Mouse (Mus musculus) bone marrow macrophage, adult 2 months (primary cell): ENCODE data around the gene Mex3d. TPM values are rescaled to one million over a fixed set of nuclear protein-coding genes. Genes with fewer than 3 reads are reported as not detected.
A peak's percentile ranks its signal among the peaks of the same experiment; 100 is the strongest.

ENCODE experiments used
- H3K27ac ChIP-seq: 2 replicates; pipeline ENCODE4 v1.5.1; 2012; ENCODE audit warnings: low read depth, low read length; ENCODE audit not compliant: insufficient read depth
- H3K4me1 ChIP-seq: 2 replicates; pipeline ENCODE4 v1.6.1; 2012; ENCODE audit warnings: low read length; ENCODE audit not compliant: control insufficient read depth, insufficient read depth
- H3K4me3 ChIP-seq: 2 replicates; pipeline ENCODE4 v1.5.1; 2012; ENCODE audit warnings: mild to moderate bottlenecking, low read length, moderate library complexity; ENCODE audit not compliant: insufficient read depth
- CTCF ChIP-seq: IDR thresholded peaks from 2 replicates; pipeline ENCODE4 v1.5.1; 2012; ENCODE audit warnings: low read depth, mild to moderate bottlenecking, low read length, moderate library complexity
- POLR2A ChIP-seq: IDR thresholded peaks from 2 replicates; pipeline ENCODE4 v1.6.1; 2012; ENCODE audit warnings: mild to moderate bottlenecking, low read depth, low read length, borderline replicate concordance
- polyA plus RNA-seq: library from polyadenylated mRNA; stranded (reverse); fragments of >200 nt; gene quantifications from 2 replicates; pipeline ENCODE4 v1.2.4, GENCODE M21; 2012; ENCODE audit not compliant: missing spikeins, insufficient read depth, insufficient read length

Mex3d gene
- polyA plus RNA-seq, 1 experiment, result 8.3 TPM

- Histone ChIP-seq H3K4me1 (peaks cover 25% of the 10 kb centered on the region), H3K27ac (no peak overlapping the region), H3K4me3 (no peak overlapping the region)
- TF ChIP-seq POLR2A, result no peak
- no peak for TF ChIP-seq CTCF
Measured at GRCm38 (mm10) chr10:80388731-80389130, 1.3 kb upstream of the Mex3d start.

- H3K4me3 ChIP-seq, result peak overlapping the region; percentile 66
- peaks cover 25% of the 10 kb centered on the region for H3K4me1 ChIP-seq
- TF ChIP-seq POLR2A, result no peak
- TF ChIP-seq CTCF, result no peak
- no peak overlapping the region for H3K27ac ChIP-seq
Measured at GRCm38 (mm10) chr10:80386735-80387471, 556 bp downstream of the Mex3d start.

- Histone ChIP-seq H3K4me1 (peaks cover 25% of the 10 kb centered on the region), H3K27ac (no peak overlapping the region), H3K4me3 (peak overlapping the region; percentile 66)
- TF ChIP-seq POLR2A (no peak), CTCF (no peak)
Measured at GRCm38 (mm10) chr10:80385811-80386734, 1.4 kb downstream of the Mex3d start.

GRCm38 (mm10) chr10:80385310-80385709, 2.1 kb downstream of the Mex3d start:
- no peak for TF ChIP-seq CTCF
- TF ChIP-seq POLR2A, result no peak
- peak overlapping the region; percentile 66; the same call in 1 of the 2 replicates for H3K4me3 ChIP-seq
- H3K27ac ChIP-seq, result no peak overlapping the region

GRCm38 (mm10) chr10:80384709-80385108, 2.8 kb downstream of the Mex3d start:
- no peak overlapping the region for H3K27ac ChIP-seq

More at GRCm38 (mm10) chr10:80385310-80385709, 2.1 kb downstream of the Mex3d start:
- peaks cover 25% of the 10 kb centered on the region for H3K4me1 ChIP-seq

GRCm38 (mm10) chr10:80384115-80384639, 3.3 kb downstream of the Mex3d start:
- Histone ChIP-seq H3K4me3 (no peak overlapping the region), H3K4me1 (peaks cover 20% of the 10 kb centered on the region), H3K27ac (no peak overlapping the region)
- TF ChIP-seq POLR2A (no peak), CTCF (no peak)

More at GRCm38 (mm10) chr10:80384709-80385108, 2.8 kb downstream of the Mex3d start:
- Histone ChIP-seq H3K4me1 (peaks cover 24% of the 10 kb centered on the region), H3K4me3 (no peak overlapping the region)
- TF ChIP-seq CTCF, result no peak
- TF ChIP-seq POLR2A, result no peak

- TF ChIP-seq CTCF (no peak), POLR2A (no peak)
- no peak overlapping the region for H3K4me3 ChIP-seq
- no peak overlapping the region for H3K27ac ChIP-seq
- H3K4me1 ChIP-seq, result peaks cover 14% of the 10 kb centered on the region
Measured at GRCm38 (mm10) chr10:80383431-80383830, 4.0 kb downstream of the Mex3d start.

- H3K4me1 ChIP-seq, result peaks cover 9% of the 10 kb centered on the region
- no peak overlapping the region for H3K4me3 ChIP-seq
- TF ChIP-seq POLR2A, result no peak
- TF ChIP-seq CTCF, result no peak
- H3K27ac ChIP-seq, result no peak overlapping the region
Measured at GRCm38 (mm10) chr10:80382641-80383365, 4.7 kb downstream of the Mex3d start.

- Histone ChIP-seq H3K4me1 (no peaks in the 10 kb centered on the region), H3K27ac (no peak overlapping the region), H3K4me3 (no peak overlapping the region)
- TF ChIP-seq CTCF (peak; percentile 45), POLR2A (no peak)
Measured at GRCm38 (mm10) chr10:80377716-80378115, 9.7 kb downstream of the Mex3d start.
